Mouse (Mus musculus) C3H10T1/2 (cell line): Measurements from ENCODE around the gene Nkap. TPM values are rescaled to one million over a fixed set of nuclear protein-coding genes. Genes with fewer than 3 reads are reported as not detected.

Experiments
- polyA plus RNA-seq, 2 experiments: library from polyadenylated mRNA; unstranded; fragments of >200 nt; fragmentation: generic; extraction: Trizol; gene quantifications; one replicate each; pipeline ENCODE4 v1.2.1; 2012; ENCODE audit warnings: missing spikeins in 2 of 2

Nkap gene
- polyA plus RNA-seq = 1 to 10 TPM; 2.4 to 4.0 TPM

DNA sequence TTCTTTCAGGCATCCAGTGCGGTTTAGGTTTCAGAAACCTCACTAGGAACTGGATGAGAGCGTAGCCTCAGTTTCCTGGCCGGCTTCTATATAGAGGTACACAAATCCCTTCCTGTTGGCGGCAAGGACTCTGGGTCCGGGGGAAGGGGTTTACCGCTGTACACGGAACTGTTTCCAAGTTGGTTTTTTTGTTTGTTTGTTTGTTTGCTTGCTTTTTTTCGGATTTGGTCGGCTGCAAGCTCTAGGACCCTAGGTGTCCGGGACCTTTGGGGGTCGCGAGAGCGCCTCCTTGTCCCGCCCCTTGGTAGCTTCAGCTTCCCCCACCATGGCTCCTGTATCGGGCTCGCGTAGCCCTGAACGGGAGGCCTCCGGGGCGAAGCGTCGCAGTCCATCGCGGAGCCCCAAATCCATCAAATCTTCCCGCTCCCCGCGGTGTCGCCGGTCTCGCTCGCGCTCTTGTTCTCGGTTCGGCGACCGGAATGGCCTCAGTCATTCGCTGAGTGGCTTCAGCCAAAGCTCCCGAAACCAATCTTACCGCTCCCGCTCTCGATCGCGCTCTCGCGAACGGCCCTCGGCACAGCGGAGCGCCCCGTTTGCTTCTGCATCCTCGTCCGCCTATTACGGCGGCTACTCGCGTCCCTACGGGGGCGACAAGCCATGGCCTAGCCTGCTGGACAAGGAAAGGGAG lies at the start of gene Nkap:
Gene Nkap, plus strand, starts transcription at position 125 of the 688 bp plus-strand sequence.

DNA sequence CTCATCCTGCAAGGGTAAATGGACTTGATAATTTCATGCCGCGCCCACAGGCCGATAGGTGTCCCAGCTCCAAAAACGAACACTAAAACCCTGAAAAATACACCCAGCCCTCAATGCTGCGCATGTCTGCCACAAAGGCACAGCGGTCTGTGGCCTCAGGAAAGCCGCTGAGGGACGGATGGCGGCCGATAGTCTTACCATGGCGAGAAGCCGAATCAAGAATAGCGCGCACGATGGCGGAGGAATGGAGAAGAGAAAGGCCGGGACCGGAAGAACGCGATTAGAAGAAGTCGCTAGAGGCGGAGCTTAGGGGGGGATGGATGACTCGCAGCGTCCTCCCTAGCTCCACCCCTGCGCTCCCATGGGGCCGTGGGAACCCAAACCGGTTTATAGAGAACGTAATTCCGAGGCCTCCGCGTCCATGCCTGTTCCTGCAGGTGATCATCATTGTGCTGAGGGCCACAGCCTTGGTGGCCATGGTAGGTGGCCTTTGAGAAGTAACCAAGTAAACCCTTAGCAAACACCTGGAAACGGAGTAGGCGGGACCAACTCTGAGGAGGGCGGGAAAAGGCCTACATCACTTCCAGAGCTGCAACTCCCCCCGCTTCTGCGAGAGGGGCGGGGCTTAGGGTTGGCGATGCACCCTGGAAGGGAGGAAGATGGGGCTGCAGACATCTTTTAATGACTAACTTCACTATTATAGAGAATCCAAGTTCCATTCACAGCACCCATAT lies 41.5 kb upstream of the Nkap start, which contains the start of gene Rpl39:
Gene Rpl39, minus strand, starts transcription at position 476 of the 734 bp plus-strand sequence.

GRCm38 (mm10) chrX:37110193-37110880 lies 16.3 kb upstream of the Nkap start, which contains the start of gene Upf3b:
TSS of gene Upf3b (minus strand) at chrX:37110322.

GRCm38 (mm10) chrX:37168742-37169141 lies 42.1 kb downstream of the Nkap start, which contains the start of gene Akap14:
TSS of gene Akap14 (minus strand) at chrX:37168842.

GRCm38 (mm10) chrX:37191105-37191743 lies 64.6 kb downstream of the Nkap start, which contains the start of the genes Ndufa1 and Rnf113a1:
TSS of gene Ndufa1 (minus strand) at chrX:37191163.
TSS of gene Rnf113a1 (plus strand) at chrX:37191245.

Other genes with a start within 250 kb of the Nkap start
- 1 to 10 TPM in 1 of 2 experiments, under 1 TPM in 1; 0.44 to 1.3 TPM for gene Nkrf, start 223.9 kb upstream of the Nkap start, polyA plus RNA-seq
- 10 to 100 TPM in 1 of 2 experiments, 1 to 10 TPM in 1; 3.2 to 23.6 TPM for gene Sept6, start 135.0 kb upstream of the Nkap start, polyA plus RNA-seq
- not detected for gene Sowahd, start 78.0 kb upstream of the Nkap start, polyA plus RNA-seq
- 1,000 to 10,000 TPM; 3,168 to 4,181 TPM for gene Rpl39, start 41.4 kb upstream of the Nkap start, polyA plus RNA-seq
- gene Upf3b, start 16.5 kb upstream of the Nkap start, polyA plus RNA-seq = 1 to 10 TPM; 1.4 to 5.8 TPM
- under 1 TPM; 0.02 to 0.04 TPM for gene Akap14, start 42.0 kb downstream of the Nkap start, polyA plus RNA-seq
- 100 to 1,000 TPM in 1 of 2 experiments, 10 to 100 TPM in 1; 63.4 to 540 TPM for gene Ndufa1, start 64.4 kb downstream of the Nkap start, polyA plus RNA-seq
- gene Rnf113a1, start 64.5 kb downstream of the Nkap start, polyA plus RNA-seq = 1 to 10 TPM; 4.5 to 7.6 TPM
- gene Gm9, start 84.2 kb downstream of the Nkap start, polyA plus RNA-seq = not detected
- gene Rhox1, start 95.5 kb downstream of the Nkap start, polyA plus RNA-seq = not detected
- not detected for gene Rhox2a, start 118.2 kb downstream of the Nkap start, polyA plus RNA-seq
- gene Rhox3a, start 123.1 kb downstream of the Nkap start, polyA plus RNA-seq = not detected
- not detected for gene Rhox4a, start 138.5 kb downstream of the Nkap start, polyA plus RNA-seq